Mouse (Mus musculus) hindbrain, embryonic 13.5 days (tissue): ENCODE results near the gene Shroom1. TPM values are rescaled to one million over a fixed set of nuclear protein-coding genes. Genes with fewer than 3 reads are reported as not detected.

Experiments
- ATAC-seq: fragments of 200-750 bp; cut with Nextera tagmentation; 2 replicates; pipeline ENCODE4 v1.8.0; 2017; ENCODE audit warnings: moderate TSS enrichment; ENCODE audit not compliant: low FRiP score
- H3K27ac ChIP-seq: fragments of 300-500 bp; sonication (generic); 2 replicates; pipeline ENCODE4 v1.5.1; 2015; ENCODE audit warnings: inconsistent platforms, mild to moderate bottlenecking, moderate library complexity
- H3K27me3 ChIP-seq: fragments of 300-500 bp; sonication (generic); 2 replicates; pipeline ENCODE4 v1.6.1; 2015; ENCODE audit warnings: mild to moderate bottlenecking, inconsistent platforms
- H3K36me3 ChIP-seq: fragments of 300-500 bp; sonication (generic); 2 replicates; pipeline ENCODE4 v1.6.1; 2015; ENCODE audit warnings: mild to moderate bottlenecking, inconsistent platforms
- H3K4me1 ChIP-seq: fragments of 300-500 bp; sonication (generic); replicated peaks from 2 replicates; pipeline ENCODE4 v1.6.1; 2015; ENCODE audit warnings: inconsistent platforms
- H3K4me2 ChIP-seq: fragments of 300-500 bp; sonication (generic); 2 replicates; pipeline ENCODE4 v1.6.1; 2015; ENCODE audit warnings: inconsistent platforms, mild to moderate bottlenecking, moderate library complexity
- H3K4me3 ChIP-seq: fragments of 300-500 bp; sonication (generic); 2 replicates; pipeline ENCODE4 v1.5.1; 2015; ENCODE audit warnings: mild to moderate bottlenecking, inconsistent platforms
- H3K9ac ChIP-seq: fragments of 300-500 bp; sonication (generic); 2 replicates; pipeline ENCODE4 v1.6.1; 2015; ENCODE audit warnings: mild to moderate bottlenecking, inconsistent platforms
- H3K9me3 ChIP-seq: fragments of 300-500 bp; sonication (generic); 2 replicates; pipeline ENCODE4 v1.6.1; 2016; ENCODE audit warnings: inconsistent platforms
- WGBS: fragments of 180-500 bp; shearing (Covaris S2); methylation state at CpG from one replicate; pipeline ENCODE4 v1.1.7; 2015; 5-methylcytosine and 5-hydroxymethylcytosine counted together
- polyA plus RNA-seq: library from polyadenylated mRNA; unstranded; fragments of >200 nt; fragmentation: Nextera tagmentation; extraction: Ambion mirVana; gene quantifications from 2 replicates; pipeline ENCODE4 v1.2.1, GENCODE M21; 2015

The Shroom1 gene
- polyA plus RNA-seq, 1 experiment from 2014 or later, result 2.5 TPM

DNA sequence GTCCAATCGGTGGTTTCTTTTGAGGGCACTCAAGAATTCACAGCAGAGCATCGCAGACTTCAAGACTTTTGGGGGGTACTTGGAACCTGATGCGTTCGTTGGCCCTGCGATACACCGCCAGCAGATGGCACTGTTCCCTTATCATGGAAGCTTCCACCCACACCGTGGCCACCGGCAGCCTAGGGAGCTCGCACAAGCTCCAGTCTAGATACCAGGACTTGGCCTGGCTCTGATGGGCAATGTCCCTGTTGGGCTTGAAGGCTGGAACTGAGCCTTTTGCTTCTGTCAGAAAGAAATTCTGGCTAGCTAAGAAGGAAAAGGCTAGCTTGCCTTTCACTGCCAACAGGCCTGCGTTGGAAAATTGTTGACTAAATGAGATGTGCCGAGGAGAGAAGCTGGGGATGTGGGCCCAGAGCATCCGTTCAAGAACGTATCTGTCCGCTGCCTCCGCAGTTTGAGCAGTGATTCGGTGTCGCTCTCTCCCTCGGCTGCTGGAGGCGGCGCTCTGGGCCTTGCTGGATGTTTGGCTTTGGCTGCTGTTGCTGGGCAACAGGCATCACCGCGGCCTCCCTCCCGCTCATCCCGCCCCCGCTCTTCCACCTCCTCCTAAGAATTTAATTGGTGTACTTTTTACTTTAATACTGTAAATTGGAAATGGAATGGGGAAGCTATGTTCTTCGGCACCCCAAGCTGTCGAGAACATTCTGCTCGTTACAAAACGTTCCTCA, 13.1 kb downstream of the Shroom1 start, which contains the start of gene Gm9837:
TSS of gene Gm9837 (minus strand) at position 512 of the 728 bp plus-strand sequence.
- ATAC-seq, result peak; percentile 81; the same call in 1 of the 2 replicates
- H3K9ac ChIP-seq, result peak within 1 kb of the TSS; percentile 55
- peaks cover 33% of the 10 kb centered on the region for H3K4me1 ChIP-seq
- peak within 1 kb of the TSS; percentile 52 for H3K4me2 ChIP-seq
- peak within 1 kb of the TSS; percentile 58; the same call in 1 of the 2 replicates for H3K27ac ChIP-seq
- H3K4me3 ChIP-seq, result peak within 1 kb of the TSS; percentile 24
- WGBS, result 3% methylated on average over 29 of the region's 29 CpGs
- H3K36me3 ChIP-seq, result no peaks in the 10 kb centered on the region
- peaks cover 84% of the 10 kb centered on the region for H3K27me3 ChIP-seq
- H3K9me3 ChIP-seq, result no peaks in the 10 kb centered on the region

DNA sequence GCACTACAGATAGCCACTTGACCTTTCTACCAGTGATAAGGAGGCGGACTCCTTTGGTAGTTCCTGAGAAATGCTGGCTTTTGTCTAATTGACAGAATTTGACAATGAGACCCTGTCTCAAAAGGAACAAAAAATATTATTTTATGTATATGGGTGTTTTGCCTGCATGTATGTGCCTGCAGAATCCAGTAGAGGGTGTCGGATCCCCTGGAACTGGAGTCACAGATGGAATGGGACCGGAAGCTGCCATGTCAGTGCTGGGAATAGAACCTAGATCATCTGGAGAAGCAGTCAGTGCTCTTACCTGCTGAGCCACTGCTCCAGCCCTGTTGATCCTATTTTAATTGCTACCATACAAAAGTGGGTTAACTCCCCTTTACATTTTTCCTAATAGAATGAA, 15.7 kb downstream of the Shroom1 start:
- Histone ChIP-seq H3K4me1 (peaks cover 36% of the 10 kb centered on the region), H3K9ac (no peak overlapping the region), H3K36me3 (no peaks in the 10 kb centered on the region), H3K27ac (no peak overlapping the region), H3K27me3 (peaks cover 67% of the 10 kb centered on the region), H3K4me3 (no peak overlapping the region), H3K9me3 (no peaks in the 10 kb centered on the region), H3K4me2 (no peak overlapping the region)
- WGBS, result 82% methylated on average over 3 of the region's 3 CpGs
- ATAC-seq, result no peak

DNA sequence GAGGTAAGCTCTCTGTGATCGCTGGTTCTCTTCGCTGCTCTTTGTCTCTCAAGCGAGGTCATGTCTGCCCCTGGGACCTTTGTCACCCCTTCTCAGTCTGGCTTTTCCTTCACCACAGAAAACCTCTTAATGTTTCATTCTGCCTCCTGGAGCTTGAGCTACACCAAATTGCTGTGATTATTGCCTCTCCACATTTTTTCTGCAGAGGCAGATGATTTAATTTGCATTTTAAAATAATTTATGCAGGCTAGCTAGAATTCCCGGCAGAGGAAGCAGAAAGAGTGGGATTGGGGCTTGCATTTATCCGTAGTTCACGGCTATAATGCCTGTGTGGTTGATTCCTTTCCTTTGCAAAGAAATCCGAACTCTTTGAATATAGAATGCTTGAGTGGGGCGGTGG, 18.6 kb downstream of the Shroom1 start:
- Histone ChIP-seq H3K4me2 (peak overlapping the region; percentile 30), H3K9me3 (no peaks in the 10 kb centered on the region), H3K27me3 (peaks cover 76% of the 10 kb centered on the region), H3K9ac (peak overlapping the region; percentile 56), H3K27ac (peak overlapping the region; percentile 71), H3K36me3 (no peaks in the 10 kb centered on the region), H3K4me1 (peaks cover 41% of the 10 kb centered on the region), H3K4me3 (peak overlapping the region; percentile 8)
- WGBS, result 13% methylated on average over 8 of the region's 8 CpGs
- ATAC-seq, result no peak

DNA sequence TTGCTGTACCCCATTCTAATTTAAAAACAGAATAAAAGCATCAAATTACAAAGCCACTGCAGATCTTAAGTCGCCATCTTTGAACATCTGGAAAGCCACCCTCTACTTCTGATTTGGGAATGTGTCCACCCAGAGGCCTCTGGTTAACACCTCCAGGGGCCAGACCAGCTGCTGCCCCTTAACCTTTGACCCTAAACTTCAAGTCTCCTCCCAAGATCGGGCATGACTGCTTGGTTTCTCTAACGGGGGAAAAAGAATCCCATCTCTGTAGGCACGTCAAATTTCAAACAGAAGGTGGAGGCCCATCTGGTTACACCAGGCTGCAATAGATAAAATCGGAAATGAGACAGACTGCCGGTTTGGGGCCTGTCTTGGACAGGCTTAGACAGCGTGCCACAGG, 20.8 kb downstream of the Shroom1 start:
- H3K36me3 ChIP-seq, result no peaks in the 10 kb centered on the region
- H3K4me3 ChIP-seq, result no peak overlapping the region
- H3K9me3 ChIP-seq, result no peaks in the 10 kb centered on the region
- no peak for ATAC-seq
- no peak overlapping the region for H3K9ac ChIP-seq
- no peak overlapping the region for H3K27ac ChIP-seq
- peaks cover 77% of the 10 kb centered on the region for H3K27me3 ChIP-seq
- no peak overlapping the region for H3K4me2 ChIP-seq
- peaks cover 39% of the 10 kb centered on the region for H3K4me1 ChIP-seq
- 45% methylated on average over 7 of the region's 7 CpGs for WGBS

DNA sequence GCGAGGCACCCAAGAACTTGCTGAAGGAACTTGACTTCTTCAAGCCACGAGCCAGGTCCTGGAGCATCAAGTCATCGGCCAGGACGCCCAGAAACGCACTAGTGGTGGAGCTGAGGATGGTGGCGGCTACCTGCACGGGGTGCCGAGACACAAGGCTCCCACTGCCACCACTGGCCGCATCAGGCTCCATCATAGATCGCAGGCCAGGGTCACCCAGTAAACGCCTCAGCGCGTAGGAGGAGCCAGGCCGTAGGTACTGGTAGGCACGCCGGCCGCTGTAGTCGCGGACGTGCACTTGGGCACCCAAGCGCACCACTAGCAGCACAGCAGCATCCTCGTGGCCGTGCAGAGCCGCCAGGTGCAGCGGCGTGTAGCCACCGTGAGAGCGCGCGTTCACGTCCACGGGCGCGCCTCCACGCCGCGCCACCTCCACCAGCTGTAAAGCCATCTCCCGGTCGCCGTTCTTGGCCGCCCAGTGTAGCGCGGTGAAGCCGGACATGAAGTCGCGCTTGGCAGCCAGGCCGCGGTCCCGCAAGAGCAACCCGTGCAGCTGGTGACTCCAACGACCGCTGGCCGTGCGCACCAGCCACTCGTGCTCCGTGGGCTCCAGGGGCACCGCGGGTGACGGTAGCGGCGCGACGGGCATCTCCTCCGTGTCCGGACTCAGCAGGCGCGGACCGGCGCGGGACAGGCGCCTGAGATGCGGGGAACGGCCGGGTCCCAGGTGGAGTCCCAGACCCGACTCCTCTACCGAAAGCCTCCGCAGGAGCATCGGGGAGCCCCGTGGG, 21.6 kb downstream of the Shroom1 start:
- Histone ChIP-seq H3K27me3 (peaks cover 78% of the 10 kb centered on the region), H3K4me3 (peak overlapping the region; percentile 49), H3K27ac (no peak overlapping the region), H3K36me3 (no peaks in the 10 kb centered on the region), H3K4me1 (peaks cover 39% of the 10 kb centered on the region), H3K9me3 (no peaks in the 10 kb centered on the region), H3K9ac (peak overlapping the region; percentile 69), H3K4me2 (peak overlapping the region; percentile 72)
- WGBS, result 6% methylated on average over 76 of the region's 79 CpGs
- peak; percentile 21; the same call in 1 of the 2 replicates for ATAC-seq

DNA sequence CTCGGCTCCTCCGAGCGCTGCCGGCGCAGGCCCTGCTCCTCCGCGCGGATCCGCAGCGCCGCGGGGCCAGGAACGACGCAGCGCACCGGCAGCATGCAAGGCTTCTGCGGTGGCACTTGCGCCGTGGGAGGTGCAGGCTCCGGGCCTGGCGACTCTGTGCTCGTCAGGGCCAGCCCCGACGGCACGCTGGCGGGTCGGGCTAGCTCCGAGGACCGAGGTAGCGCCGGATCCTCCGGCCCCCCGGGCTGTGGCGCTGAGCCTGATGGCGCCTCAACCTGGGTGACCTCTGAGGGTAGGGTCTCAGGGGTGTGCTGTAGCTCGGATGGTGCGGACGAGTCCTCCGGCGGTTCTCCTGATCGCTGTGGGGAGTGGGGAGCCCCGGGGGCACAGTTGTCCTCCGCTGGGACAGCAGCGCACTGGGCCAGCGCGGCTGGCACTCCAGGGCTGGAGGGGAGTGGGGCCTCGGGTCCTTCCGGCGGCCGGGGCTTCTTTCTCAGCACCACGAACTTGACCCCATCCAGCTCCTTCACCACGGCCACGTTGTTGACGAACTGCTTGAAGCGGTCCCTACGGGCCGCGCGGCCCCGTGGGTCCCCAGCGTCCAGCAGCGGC, 22.3 kb downstream of the Shroom1 start:
- Histone ChIP-seq H3K36me3 (no peaks in the 10 kb centered on the region), H3K27ac (no peak overlapping the region), H3K27me3 (peaks cover 76% of the 10 kb centered on the region), H3K9ac (peak overlapping the region; percentile 69), H3K9me3 (no peaks in the 10 kb centered on the region), H3K4me1 (peaks cover 39% of the 10 kb centered on the region), H3K4me2 (peak overlapping the region; percentile 72), H3K4me3 (peak overlapping the region; percentile 49)
- under 1% methylated on average over 60 of the region's 62 CpGs for WGBS
- ATAC-seq, result 0 out of 2 replicates have a peak, but pooled peaks have one; percentile 21

DNA sequence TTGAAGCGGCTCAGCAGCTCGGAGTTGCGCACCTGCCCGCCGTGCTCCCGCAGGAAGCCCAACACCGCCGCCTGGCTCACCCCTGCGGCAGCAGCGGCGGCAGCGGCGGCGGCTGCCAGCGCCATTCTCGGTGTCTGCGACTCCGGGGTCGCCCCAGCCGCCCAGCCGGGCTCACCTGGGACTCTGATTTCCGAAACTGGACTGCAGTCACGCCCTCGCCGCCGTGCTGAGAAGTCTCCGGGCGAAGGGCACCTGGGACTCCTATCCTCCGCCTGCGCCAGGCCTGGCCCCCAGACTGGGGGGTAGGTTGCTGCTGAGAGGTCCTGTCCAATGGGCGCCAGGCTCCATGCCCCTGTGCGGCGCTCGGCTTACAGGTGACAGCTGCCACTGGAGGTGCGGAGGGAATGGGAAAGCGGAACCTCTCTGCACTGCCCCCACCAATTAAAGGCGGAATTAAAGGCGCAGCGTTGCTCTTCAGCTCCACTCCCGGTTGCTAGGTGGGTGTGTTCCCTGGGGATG, 22.8 kb downstream of the Shroom1 start, which contains the start of the genes Gm9945 and Sowaha:
TSS of gene Gm9945 (plus strand) at position 384 of the 519 bp plus-strand sequence.
TSS of gene Sowaha (minus strand) at position 492 of the 519 bp plus-strand sequence.
- 3% methylated on average over 40 of the region's 40 CpGs for WGBS
- peaks cover 72% of the 10 kb centered on the region for H3K27me3 ChIP-seq
- H3K4me3 ChIP-seq, result peak within 1 kb of the TSS; percentile 49
- H3K9me3 ChIP-seq, result no peaks in the 10 kb centered on the region
- peak within 1 kb of the TSS; percentile 69 for H3K9ac ChIP-seq
- ATAC-seq, result peak; percentile 60; the same call in 1 of the 2 replicates
- peak within 1 kb of the TSS; percentile 72 for H3K4me2 ChIP-seq
- no peak within 1 kb of the TSS for H3K27ac ChIP-seq
- no peaks in the 10 kb centered on the region for H3K36me3 ChIP-seq
- peaks cover 37% of the 10 kb centered on the region for H3K4me1 ChIP-seq

DNA sequence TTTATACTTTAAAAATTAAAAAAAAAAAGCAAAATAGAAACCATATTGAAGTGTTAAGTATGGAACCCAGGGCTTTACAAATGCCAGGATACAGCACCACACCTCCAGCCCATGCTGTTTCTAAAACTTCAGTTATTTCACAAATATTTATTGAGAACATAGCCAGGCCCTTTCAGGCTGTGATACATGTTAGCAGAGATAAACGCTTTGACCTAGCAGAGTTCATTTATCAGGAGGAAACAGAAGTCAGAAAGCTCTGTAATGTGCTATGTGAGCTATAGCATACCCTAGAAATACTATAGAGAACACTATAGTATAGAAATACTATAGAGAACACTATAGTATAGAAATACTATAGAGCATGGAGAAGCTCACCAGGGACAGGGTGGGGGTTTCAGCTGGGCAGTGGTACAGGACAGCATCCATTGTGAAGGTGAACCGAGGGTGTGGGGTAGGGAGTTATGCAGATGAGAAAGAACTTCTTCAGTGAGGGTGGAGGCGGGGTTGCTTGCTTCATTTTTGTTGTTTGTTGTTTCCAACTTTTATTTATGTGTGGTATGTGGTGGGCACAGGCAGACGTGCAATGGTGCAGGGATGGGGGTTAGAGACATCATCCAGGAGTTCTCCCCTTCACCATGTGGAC, 24.2 kb downstream of the Shroom1 start:
- Histone ChIP-seq H3K27ac (no peak overlapping the region), H3K36me3 (no peaks in the 10 kb centered on the region), H3K4me1 (peaks cover 24% of the 10 kb centered on the region), H3K4me2 (no peak overlapping the region), H3K9ac (no peak overlapping the region), H3K4me3 (no peak overlapping the region), H3K9me3 (no peaks in the 10 kb centered on the region), H3K27me3 (peaks cover 84% of the 10 kb centered on the region)
- WGBS, result 80% methylated on average over 4 of the region's 4 CpGs
- no peak for ATAC-seq

DNA sequence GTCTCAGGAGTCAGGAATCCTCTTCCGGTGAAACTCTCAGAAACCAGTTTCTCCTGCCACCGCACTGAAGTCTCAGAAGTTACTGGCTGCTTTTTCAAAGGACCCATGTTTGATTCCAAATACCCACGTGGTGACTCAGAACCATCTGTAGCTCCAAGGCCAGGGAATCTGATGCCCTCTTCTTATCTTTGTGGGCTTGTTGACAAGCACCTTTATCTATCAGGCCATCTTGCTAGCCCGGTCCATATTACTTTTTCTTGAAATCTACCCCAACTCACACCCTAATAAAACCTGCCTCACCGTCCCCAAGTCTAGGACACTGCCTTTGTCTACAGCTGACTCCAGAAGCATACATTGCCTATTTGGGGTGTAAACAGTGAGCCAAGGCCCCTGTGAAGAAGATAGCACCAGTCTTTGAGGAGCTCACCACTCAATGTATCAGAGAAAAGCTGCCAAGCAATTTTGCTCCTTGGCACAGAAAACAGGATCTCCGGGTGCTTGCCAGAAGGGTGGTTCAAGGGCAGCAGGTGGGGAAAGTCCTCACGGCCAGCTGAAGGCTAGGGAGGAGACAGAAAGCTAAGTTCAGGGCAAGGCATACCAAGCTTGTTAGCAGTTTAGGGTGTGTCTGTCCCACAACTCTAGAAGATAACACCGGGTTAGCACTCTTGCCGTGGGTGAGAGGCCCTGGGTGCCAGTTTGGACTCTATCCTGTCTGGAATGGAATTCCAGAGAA, 26.3 kb downstream of the Shroom1 start:
- Histone ChIP-seq H3K9me3 (no peaks in the 10 kb centered on the region), H3K4me1 (peaks cover 31% of the 10 kb centered on the region), H3K27me3 (peaks cover 91% of the 10 kb centered on the region), H3K36me3 (no peaks in the 10 kb centered on the region), H3K4me2 (no peak overlapping the region), H3K4me3 (no peak overlapping the region), H3K9ac (no peak overlapping the region), H3K27ac (no peak overlapping the region)
- 77% methylated on average over 9 of the region's 9 CpGs for WGBS
- ATAC-seq, result no peak

DNA sequence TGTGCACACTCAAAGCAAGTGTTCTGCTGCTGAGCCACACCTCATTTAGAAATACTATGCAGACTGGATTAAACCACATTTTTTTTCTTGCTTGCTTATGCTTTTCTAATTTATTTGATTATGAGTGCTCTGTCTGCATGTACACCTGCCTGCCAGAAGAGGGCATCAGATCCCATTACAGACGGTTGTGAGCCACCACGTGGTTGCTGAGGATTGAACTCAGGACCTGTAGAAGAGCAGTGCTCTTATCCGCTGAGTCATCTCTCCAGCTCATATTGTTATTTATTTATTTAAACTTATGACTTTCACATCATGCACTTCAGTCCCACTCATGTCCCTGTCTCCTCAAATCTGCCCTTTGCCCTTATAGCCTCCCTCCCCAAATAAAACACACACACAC, 28.7 kb downstream of the Shroom1 start:
- Histone ChIP-seq H3K36me3 (no peaks in the 10 kb centered on the region), H3K4me1 (peaks cover 13% of the 10 kb centered on the region), H3K27ac (no peak overlapping the region), H3K9me3 (no peaks in the 10 kb centered on the region), H3K27me3 (peaks cover 80% of the 10 kb centered on the region), H3K9ac (no peak overlapping the region), H3K4me3 (no peak overlapping the region), H3K4me2 (no peak overlapping the region)
- ATAC-seq, result no peak
- 44% methylated on average over 3 of the region's 3 CpGs for WGBS

DNA sequence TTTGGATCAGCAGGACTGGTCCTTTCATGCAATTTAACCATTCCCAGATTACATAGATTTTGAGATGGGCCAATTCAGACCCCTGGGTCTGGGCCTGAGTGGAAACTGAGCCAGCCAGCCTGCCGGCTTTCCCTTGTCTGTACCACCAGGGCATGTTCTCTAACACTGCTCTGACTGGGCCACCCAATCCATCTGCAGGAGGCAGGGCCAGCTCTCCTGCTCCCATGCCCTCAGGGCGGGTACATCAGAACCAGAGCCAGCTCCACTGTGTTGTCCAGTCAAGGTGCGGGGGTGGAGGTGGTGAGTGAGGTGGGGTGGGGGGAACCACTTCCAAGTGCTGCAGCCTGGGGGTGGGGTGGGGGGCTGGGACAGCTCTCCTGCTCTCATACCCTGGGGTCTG, 29.3 kb downstream of the Shroom1 start:
- WGBS, result 58% methylated on average over 3 of the region's 3 CpGs
- 0 out of 2 replicates have a peak, but pooled peaks have one; percentile 17 for ATAC-seq

More for the DNA sequence above, 29.3 kb downstream of the Shroom1 start:
- H3K4me2 ChIP-seq, result no peak overlapping the region
- H3K9ac ChIP-seq, result no peak overlapping the region
- no peak overlapping the region for H3K4me3 ChIP-seq
- no peaks in the 10 kb centered on the region for H3K9me3 ChIP-seq
- peaks cover 13% of the 10 kb centered on the region for H3K4me1 ChIP-seq
- no peaks in the 10 kb centered on the region for H3K36me3 ChIP-seq
- H3K27ac ChIP-seq, result no peak overlapping the region
- peaks cover 75% of the 10 kb centered on the region for H3K27me3 ChIP-seq
